Mouse (Mus musculus): Measurements from ENCODE around the gene Ppp2r5d. TPM values are rescaled to one million over a fixed set of nuclear protein-coding genes. Genes with fewer than 3 reads are reported as not detected.

The Ppp2r5d gene
- polyA plus RNA-seq, 1 experiment from 2014 or later: 82.6 TPM

DNA sequence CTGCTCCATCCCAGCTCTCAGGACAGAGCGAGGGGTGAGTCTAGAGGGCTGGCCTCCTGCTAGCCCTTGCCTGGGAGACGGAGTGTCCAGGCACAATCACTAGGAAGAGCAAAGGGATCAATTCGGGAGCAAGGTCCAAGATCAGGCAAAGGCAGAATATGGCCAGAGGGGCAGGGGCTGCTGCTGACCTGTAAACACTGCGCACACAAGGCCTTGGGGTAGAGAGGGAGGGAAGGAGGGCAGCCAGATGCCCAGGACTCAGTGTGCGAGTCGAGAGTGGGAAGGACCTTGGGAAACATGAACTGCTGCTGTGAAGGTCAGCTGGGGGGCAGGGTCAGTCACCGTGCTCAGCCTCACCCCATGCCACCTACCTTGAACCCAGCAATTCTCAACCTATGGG is 30.4 kb upstream of the Ppp2r5d start:
- H3K36me3 ChIP-seq: peaks cover 30% of the 10 kb centered on the region
- H3K4me2 ChIP-seq: no peak overlapping the region
- no peak for ATAC-seq (ENCODE audit: insufficient number of reproducible peaks, low FRiP score, low TSS enrichment, low read depth)
- 82% methylated on average over 7 of the region's 7 CpGs for WGBS
- no peaks in the 10 kb centered on the region for H3K9me3 ChIP-seq
- H3K4me1 ChIP-seq: no peaks in the 10 kb centered on the region
- no peak overlapping the region for H3K9ac ChIP-seq
- no peak overlapping the region for H3K4me3 ChIP-seq
- no peak overlapping the region for H3K27ac ChIP-seq
- H3K27me3 ChIP-seq: no peaks in the 10 kb centered on the region; the same call in 1 of the 2 replicates

DNA sequence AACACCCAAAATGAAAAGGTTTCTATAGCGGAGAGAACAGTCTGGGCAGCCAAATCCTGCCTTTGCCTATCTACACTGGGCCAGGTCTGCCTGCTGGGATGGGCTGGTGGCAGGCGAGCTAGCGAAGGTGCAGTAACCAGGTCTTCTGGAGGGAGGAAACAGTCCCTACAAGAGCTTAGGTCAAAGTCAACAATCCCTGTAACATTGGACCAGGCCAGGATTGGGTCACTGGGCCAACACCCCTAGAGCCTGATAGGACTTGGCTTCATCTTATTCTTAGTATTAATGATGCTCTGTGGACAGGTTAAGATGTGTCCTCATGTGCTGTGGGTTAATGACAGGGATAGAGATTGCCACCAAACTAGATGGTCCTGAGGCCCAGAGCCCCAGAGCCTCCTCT is 29.1 kb upstream of the Ppp2r5d start:
- H3K27me3 ChIP-seq: peaks cover 4% of the 10 kb centered on the region; the same call in 1 of the 2 replicates
- peaks cover 1% of the 10 kb centered on the region; the same call in 1 of the 2 replicates for H3K4me1 ChIP-seq
- H3K27ac ChIP-seq: no peak overlapping the region
- 93% methylated on average over 3 of the region's 3 CpGs for WGBS
- no peaks in the 10 kb centered on the region for H3K9me3 ChIP-seq
- H3K4me3 ChIP-seq: no peak overlapping the region
- peaks cover 30% of the 10 kb centered on the region for H3K36me3 ChIP-seq
- H3K9ac ChIP-seq: no peak overlapping the region
- no peak for ATAC-seq (ENCODE audit: insufficient number of reproducible peaks, low FRiP score, low TSS enrichment, low read depth)
- no peak overlapping the region for H3K4me2 ChIP-seq

DNA sequence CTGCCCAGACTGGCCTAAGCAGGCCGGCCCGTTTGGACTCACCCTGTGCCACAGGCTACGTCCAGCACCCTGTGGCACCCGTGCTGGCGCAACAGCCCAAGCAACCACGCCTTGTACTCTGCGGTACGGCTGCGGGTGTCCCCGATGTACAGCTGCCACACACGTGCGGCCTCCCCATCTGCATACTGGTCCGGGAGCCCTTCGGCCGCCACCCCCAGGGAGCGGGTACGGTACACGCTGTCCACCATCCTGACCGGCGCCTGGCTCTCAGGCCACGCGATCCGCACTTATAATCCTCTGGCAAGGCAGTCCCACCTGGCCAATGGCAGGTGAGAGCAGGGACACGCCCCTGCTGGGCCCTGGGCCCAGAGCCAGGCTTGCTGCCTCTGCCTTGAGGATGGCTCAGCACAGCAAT is 24.0 kb upstream of the Ppp2r5d start, which contains the start of gene Gnmt:
Gene Gnmt, minus strand, starts transcription at position 265 of the 415 bp plus-strand sequence.
- no peaks in the 10 kb centered on the region for H3K9me3 ChIP-seq
- no peak for ATAC-seq (ENCODE audit: insufficient number of reproducible peaks, low FRiP score, low TSS enrichment, low read depth)
- no peak within 1 kb of the TSS for H3K27ac ChIP-seq
- H3K9ac ChIP-seq: 0 out of 2 replicates have a peak within 1 kb of the TSS, but pooled peaks have one; percentile 4
- H3K4me2 ChIP-seq: peak within 1 kb of the TSS; percentile 34
- H3K4me3 ChIP-seq: peak within 1 kb of the TSS; percentile 17
- H3K27me3 ChIP-seq: peaks cover 11% of the 10 kb centered on the region
- H3K36me3 ChIP-seq: peaks cover 28% of the 10 kb centered on the region
- 21% methylated on average over 24 of the region's 24 CpGs for WGBS
- peaks cover 11% of the 10 kb centered on the region; the same call in 1 of the 2 replicates for H3K4me1 ChIP-seq

DNA sequence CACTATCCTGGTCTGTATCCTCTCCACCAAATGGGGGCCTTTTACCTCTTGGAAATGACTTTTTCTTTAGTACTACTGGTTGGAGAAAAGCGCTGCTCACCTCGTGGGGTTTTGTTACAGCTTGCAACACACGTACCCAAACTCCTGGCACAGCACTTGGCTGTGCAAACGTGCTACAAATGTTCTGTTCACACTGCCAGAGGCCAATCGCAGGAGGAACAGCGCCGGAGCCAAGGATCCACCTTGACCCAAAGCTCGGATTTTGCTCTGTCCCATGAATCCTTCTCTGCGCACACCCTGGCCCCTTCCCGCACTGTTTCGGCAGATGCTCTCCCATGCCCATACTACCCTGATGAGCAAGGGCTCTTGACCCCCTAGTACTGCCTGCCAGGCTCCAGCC is 23.6 kb upstream of the Ppp2r5d start:
- ATAC-seq (ENCODE audit: insufficient number of reproducible peaks, low FRiP score, low TSS enrichment, low read depth): no peak
- Histone ChIP-seq H3K9ac (0 out of 2 replicates have a peak overlapping the region, but pooled peaks have one; percentile 4), H3K36me3 (peaks cover 32% of the 10 kb centered on the region), H3K27me3 (peaks cover 11% of the 10 kb centered on the region), H3K4me3 (peak overlapping the region; percentile 17; the same call in 1 of the 2 replicates), H3K9me3 (no peaks in the 10 kb centered on the region), H3K27ac (no peak overlapping the region), H3K4me1 (peaks cover 11% of the 10 kb centered on the region; the same call in 1 of the 2 replicates), H3K4me2 (peak overlapping the region; percentile 34)
- 48% methylated on average over 11 of the region's 11 CpGs for WGBS

DNA sequence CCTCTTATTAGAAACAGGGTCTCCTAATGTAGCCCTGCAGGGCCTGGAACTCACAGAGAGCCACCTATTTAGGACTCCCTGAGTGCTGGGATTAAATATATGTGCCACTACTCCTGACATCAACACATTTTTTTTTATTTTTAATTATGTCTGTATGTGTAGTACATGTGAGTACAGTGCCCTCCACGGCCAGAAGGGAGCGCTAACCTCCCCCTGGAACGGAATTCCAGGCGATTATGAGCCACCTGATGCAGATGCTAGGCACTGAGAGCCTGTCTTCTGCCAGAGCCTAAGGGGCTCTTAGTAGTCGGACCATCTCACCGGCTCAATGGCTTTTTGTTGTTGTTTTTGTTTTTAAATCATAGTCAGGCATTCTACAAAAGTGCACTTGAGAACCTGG is 23.1 kb upstream of the Ppp2r5d start:
- Histone ChIP-seq H3K4me2 (no peak overlapping the region), H3K9ac (no peak overlapping the region), H3K4me3 (no peak overlapping the region), H3K4me1 (peaks cover 11% of the 10 kb centered on the region; the same call in 1 of the 2 replicates), H3K36me3 (peaks cover 37% of the 10 kb centered on the region), H3K9me3 (no peaks in the 10 kb centered on the region), H3K27me3 (peaks cover 11% of the 10 kb centered on the region), H3K27ac (no peak overlapping the region)
- WGBS: 44% methylated on average over 6 of the region's 6 CpGs
- no peak for ATAC-seq (ENCODE audit: insufficient number of reproducible peaks, low FRiP score, low TSS enrichment, low read depth)

DNA sequence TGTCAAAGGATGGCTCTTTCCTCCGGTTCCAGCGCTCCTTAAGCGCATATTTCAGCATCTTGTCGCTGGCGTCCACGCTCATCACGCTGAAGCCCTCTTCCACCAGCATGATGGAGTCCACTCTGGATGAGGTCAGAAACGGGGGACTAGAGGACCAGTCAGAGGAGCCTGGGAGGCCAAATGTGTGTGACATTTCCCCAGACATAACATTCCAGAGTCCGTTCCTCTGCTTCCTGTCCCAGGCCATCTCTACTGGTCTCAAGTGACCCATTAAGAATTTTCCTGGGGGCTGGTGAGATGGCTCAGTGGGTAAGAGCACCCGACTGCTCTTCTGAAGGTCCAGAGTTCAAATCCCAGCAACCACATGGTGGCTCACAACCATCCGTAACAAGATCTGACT is 22.4 kb upstream of the Ppp2r5d start:
- no peak overlapping the region for H3K4me2 ChIP-seq
- H3K27ac ChIP-seq: no peak overlapping the region
- H3K9ac ChIP-seq: no peak overlapping the region
- peaks cover 11% of the 10 kb centered on the region for H3K27me3 ChIP-seq
- H3K36me3 ChIP-seq: peaks cover 42% of the 10 kb centered on the region
- peaks cover 11% of the 10 kb centered on the region; the same call in 1 of the 2 replicates for H3K4me1 ChIP-seq
- WGBS: 92% methylated on average over 11 of the region's 11 CpGs
- no peak overlapping the region for H3K4me3 ChIP-seq
- H3K9me3 ChIP-seq: no peaks in the 10 kb centered on the region
- ATAC-seq (ENCODE audit: insufficient number of reproducible peaks, low FRiP score, low TSS enrichment, low read depth): no peak

DNA sequence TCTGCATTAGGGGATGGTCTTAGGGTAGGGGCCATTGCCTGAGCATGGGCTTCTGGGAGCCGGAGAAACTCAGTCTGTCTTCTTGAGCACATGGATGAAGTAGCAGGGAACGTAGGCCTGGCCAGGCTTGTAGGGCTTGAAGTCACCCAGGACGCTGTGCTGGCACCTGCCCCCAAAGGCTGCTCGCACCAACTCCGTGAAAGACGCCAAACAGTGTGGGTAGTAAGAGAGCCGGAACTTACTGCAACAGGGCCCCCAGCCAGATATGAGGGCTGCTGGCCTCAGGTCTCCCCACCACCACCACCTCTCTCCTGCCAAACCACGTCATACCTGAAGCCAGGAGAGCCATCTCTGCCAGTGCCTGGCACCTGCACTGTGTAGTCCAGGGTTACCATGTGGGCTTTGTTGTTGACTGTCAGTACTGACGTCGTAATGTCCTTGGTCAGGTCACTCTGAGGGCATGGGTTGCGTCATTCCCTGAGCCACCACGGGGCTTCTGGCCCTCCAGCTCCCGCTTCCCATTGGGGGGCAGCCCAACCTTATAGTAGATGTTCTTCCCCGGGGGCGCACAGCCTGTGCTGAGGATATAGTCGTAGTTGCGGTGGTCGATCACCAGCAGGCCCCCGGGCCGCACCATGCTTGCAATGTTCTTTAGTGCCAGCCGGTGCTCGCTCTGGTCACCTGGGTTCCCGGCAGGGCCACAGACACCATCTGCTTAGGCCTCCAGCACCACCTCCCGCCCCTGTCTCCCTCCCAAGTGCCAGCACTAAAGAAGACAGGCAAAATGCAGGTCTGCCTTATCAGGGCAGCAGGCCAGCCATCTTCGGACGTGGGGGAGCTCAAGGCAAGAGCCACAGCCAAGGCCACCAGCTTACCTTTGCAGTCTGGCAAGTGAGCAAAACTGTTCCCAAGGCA is 21.1 kb upstream of the Ppp2r5d start:
- H3K9ac ChIP-seq: no peak overlapping the region
- H3K4me2 ChIP-seq: no peak overlapping the region
- peaks cover 11% of the 10 kb centered on the region for H3K27me3 ChIP-seq
- 87% methylated on average over 26 of the region's 26 CpGs for WGBS
- peaks cover 11% of the 10 kb centered on the region; the same call in 1 of the 2 replicates for H3K4me1 ChIP-seq
- H3K9me3 ChIP-seq: no peaks in the 10 kb centered on the region
- ATAC-seq (ENCODE audit: insufficient number of reproducible peaks, low FRiP score, low TSS enrichment, low read depth): no peak
- H3K27ac ChIP-seq: no peak overlapping the region
- H3K4me3 ChIP-seq: no peak overlapping the region
- peaks cover 55% of the 10 kb centered on the region for H3K36me3 ChIP-seq

DNA sequence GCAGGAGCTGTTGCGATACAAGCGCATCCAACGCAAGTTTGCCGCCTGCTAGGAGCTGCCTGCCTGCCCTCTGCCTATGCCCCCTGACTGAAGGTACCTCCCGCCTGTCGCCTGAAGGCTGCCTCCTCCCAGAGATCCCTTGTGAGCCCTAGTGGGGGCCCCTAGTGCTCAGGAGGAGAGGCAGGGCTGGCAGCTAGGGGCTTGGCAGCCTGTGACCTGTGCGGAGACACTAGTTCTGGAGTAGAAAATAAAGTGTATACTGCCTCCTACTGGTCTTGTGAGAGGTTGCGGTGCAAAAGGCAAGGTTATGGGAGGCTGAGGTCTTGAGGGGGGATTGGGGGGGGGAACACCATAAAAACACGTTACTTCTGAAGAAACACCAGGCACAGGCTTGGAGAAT is 20.4 kb upstream of the Ppp2r5d start:
- Histone ChIP-seq H3K4me1 (peaks cover 11% of the 10 kb centered on the region; the same call in 1 of the 2 replicates), H3K36me3 (peaks cover 62% of the 10 kb centered on the region), H3K27me3 (peaks cover 11% of the 10 kb centered on the region), H3K9me3 (no peaks in the 10 kb centered on the region), H3K9ac (no peak overlapping the region), H3K4me2 (no peak overlapping the region), H3K27ac (no peak overlapping the region), H3K4me3 (no peak overlapping the region)
- WGBS: 54% methylated on average over 9 of the region's 9 CpGs
- ATAC-seq (ENCODE audit: insufficient number of reproducible peaks, low FRiP score, low TSS enrichment, low read depth): no peak

DNA sequence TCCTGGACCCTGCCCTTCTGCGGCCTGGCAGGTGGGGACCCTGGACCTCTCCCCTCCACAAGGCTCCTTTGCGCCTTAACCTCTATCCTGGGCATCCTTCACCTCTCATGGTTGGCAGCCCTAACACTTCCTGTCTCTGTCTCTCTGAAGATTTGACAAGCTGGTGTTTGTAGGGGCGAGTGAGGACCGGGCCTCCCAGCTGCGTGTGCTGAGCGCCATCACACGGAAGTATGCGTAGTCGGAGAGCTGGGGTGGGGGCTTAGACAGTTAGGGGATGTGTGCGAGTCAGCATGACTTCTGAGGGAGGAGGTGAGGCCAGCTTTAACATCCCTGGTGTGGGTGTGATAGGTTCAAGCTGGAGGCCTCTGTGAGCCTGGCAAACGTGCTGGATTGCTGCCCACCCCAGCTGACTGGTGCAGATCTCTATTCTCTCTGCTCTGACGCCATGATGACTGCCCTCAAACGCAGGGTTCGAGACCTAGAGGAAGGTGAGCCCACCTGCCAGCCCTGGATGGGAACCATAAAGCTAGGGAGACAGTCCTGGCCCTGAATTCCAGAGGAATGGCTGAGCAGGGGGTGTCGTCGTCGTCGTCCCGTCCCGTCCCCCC is 19.7 kb upstream of the Ppp2r5d start:
- no peak for ATAC-seq (ENCODE audit: insufficient number of reproducible peaks, low FRiP score, low TSS enrichment, low read depth)
- H3K27ac ChIP-seq: no peak overlapping the region
- peaks cover 66% of the 10 kb centered on the region for H3K36me3 ChIP-seq
- peaks cover 11% of the 10 kb centered on the region; the same call in 1 of the 2 replicates for H3K4me1 ChIP-seq
- H3K9me3 ChIP-seq: no peaks in the 10 kb centered on the region
- peaks cover 8% of the 10 kb centered on the region for H3K27me3 ChIP-seq
- no peak overlapping the region for H3K4me3 ChIP-seq
- H3K9ac ChIP-seq: no peak overlapping the region
- WGBS: 74% methylated on average over 20 of the region's 20 CpGs
- no peak overlapping the region for H3K4me2 ChIP-seq

DNA sequence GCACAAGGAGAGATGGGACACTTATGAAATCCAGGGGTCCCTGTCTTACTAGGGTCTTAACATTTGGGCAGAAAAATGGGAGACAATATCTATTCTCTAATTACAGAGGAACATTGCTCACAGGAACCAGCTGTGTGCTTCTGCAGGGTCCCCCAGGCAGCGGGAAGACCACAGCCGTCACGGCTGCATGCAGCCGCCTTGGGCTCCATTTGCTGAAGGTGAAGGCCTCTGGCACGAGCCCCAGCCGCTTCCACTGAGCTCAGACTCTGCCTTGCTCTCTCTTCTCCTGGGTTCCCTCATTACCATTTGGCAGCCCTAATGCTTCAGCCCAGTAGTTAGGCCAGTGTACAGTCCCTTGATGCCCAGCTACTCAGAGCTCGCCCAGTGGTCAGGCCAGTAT is 16.2 kb upstream of the Ppp2r5d start:
- Histone ChIP-seq H3K4me1 (peaks cover 3% of the 10 kb centered on the region; the same call in 1 of the 2 replicates), H3K27me3 (no peaks in the 10 kb centered on the region), H3K9ac (no peak overlapping the region), H3K4me3 (no peak overlapping the region), H3K27ac (no peak overlapping the region), H3K4me2 (no peak overlapping the region), H3K9me3 (no peaks in the 10 kb centered on the region), H3K36me3 (peaks cover 82% of the 10 kb centered on the region)
- ATAC-seq (ENCODE audit: insufficient number of reproducible peaks, low FRiP score, low TSS enrichment, low read depth): no peak
- WGBS: 81% methylated on average over 7 of the region's 7 CpGs

DNA sequence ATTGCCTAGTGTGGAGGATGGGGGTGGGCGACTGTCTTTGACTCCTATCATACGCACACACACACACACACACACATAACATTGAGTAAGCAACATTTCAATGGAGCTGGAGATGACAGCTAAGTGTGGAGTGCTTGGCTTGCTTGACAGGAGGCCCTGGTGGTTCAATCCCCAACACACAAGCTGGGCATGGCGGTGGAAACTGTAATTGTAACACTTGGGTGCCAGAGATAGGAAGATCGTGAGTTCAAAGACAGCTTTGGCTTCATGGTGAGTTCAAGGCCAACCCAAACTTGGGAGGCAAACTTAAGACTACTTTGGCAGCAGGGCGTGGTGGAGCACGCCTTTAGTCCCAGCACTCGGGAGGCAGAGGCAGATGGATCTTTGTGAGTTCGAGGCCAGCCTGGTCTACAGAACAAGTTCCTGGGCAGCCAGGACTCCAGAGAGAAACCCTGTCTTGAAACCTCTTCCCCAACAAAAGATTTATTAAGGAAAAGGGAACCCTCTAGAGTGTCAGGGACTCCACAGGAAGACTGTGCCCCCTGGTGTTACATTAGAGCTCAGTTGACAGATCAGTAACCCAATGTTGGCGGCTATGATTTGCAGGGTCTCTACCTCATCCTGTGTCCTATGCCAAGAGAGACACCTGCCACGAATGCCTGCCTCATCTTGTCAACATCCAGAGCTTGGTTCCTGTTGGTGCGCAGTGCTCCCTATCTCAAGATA is 10.0 kb upstream of the Ppp2r5d start:
- peaks cover 45% of the 10 kb centered on the region for H3K36me3 ChIP-seq

More for the DNA sequence above, 10.0 kb upstream of the Ppp2r5d start:
- Histone ChIP-seq H3K27me3 (no peaks in the 10 kb centered on the region), H3K9me3 (no peaks in the 10 kb centered on the region), H3K27ac (no peak overlapping the region), H3K4me3 (no peak overlapping the region), H3K9ac (no peak overlapping the region), H3K4me1 (peaks cover 14% of the 10 kb centered on the region), H3K4me2 (no peak overlapping the region)
- no peak for ATAC-seq (ENCODE audit: insufficient number of reproducible peaks, low FRiP score, low TSS enrichment, low read depth)
- WGBS: 90% methylated on average over 11 of the region's 11 CpGs

All from limb, embryonic 15.5 days (tissue).